Mouse (Mus musculus): ENCODE data around the gene Ahcyl2. TPM values are rescaled to one million over a fixed set of nuclear protein-coding genes. Genes with fewer than 3 reads are reported as not detected.

Gene Ahcyl2
- polyA plus RNA-seq (2017; shearing (Covaris generic)) = 100 to 1,000 TPM; 113 to 128 TPM

GRCm38 (mm10) chr6:29767813-29768660, at the start of gene Ahcyl2:
Gene Ahcyl2 (plus strand): TSS chr6:29768011.

GRCm38 (mm10) chr6:29735336-29735688, 32.5 kb upstream of the Ahcyl2 start, which contains the start of gene Smo:
Gene Smo (plus strand): TSS chr6:29735503.

GRCm38 (mm10) chr6:29916530-29917382, 148.9 kb downstream of the Ahcyl2 start, which contains the start of gene Strip2:
Gene Strip2 (plus strand): TSS chr6:29917012.

Other genes with a start within 250 kb of the Ahcyl2 start
- 10 to 100 TPM; 20.2 to 42.7 TPM for gene Irf5, start 241.4 kb upstream of the Ahcyl2 start, polyA plus RNA-seq (2017; shearing (Covaris generic))
- 100 to 1,000 TPM in 1 of 2 experiments, 10 to 100 TPM in 1; 86.2 to 101 TPM for gene Tnpo3, start 158.1 kb upstream of the Ahcyl2 start, polyA plus RNA-seq (2017; shearing (Covaris generic))
- 1 to 10 TPM in 1 of 2 experiments, under 1 TPM in 1; 0.13 to 1.3 TPM for gene Tspan33, start 73.8 kb upstream of the Ahcyl2 start, polyA plus RNA-seq (2017; shearing (Covaris generic))
- gene Smo, start 32.5 kb upstream of the Ahcyl2 start, polyA plus RNA-seq (2017; shearing (Covaris generic)) = under 1 TPM; 0.24 to 0.43 TPM
- under 1 TPM; 0.11 to 0.24 TPM for gene Strip2, start 149.0 kb downstream of the Ahcyl2 start, polyA plus RNA-seq (2017; shearing (Covaris generic))

All from inflammation-experienced regulatory T-cells (primary cell).